Mouse (Mus musculus): ENCODE measurements around the gene Nat8f2.
"Not testable (repeated sequence)": the region's sequence is repeated elsewhere in the genome, so short reads cannot be mapped to it uniquely, and the experiment has no call there.

Gene Nat8f2

GRCm38 (mm10) chr6:85869006-85869405 lies at the start of gene Nat8f2:
Nat8f2 (minus strand) TSS chr6:85869158.
- not testable (repeated sequence) for TF ChIP-seq GATA4 (IDR thresholded peaks at IDR 0.05; ENCODE audit: insufficient replicate concordance, low read length)

GRCm38 (mm10) chr6:85916596-85916995 lies 47.6 kb upstream of the Nat8f2 start:
- TF ChIP-seq GATA4 (IDR thresholded peaks at IDR 0.05; ENCODE audit: insufficient replicate concordance, low read length), result peak; percentile 41; the same call in 1 of the 2 replicates

- peak; percentile 13; the same call in 1 of the 2 replicates for TF ChIP-seq GATA4 (IDR thresholded peaks at IDR 0.05; ENCODE audit: insufficient replicate concordance, low read length)
Observed at GRCm38 (mm10) chr6:85915539-85916513, 46.9 kb upstream of the Nat8f2 start, which contains the start of gene Nat8f1. Nat8f1 (minus strand) TSS chr6:85915687.

GRCm38 (mm10) chr6:85915141-85915538 lies 46.2 kb upstream of the Nat8f2 start:
- no peak for TF ChIP-seq GATA4 (IDR thresholded peaks at IDR 0.05; ENCODE audit: insufficient replicate concordance, low read length)

- TF ChIP-seq GATA4 (IDR thresholded peaks at IDR 0.05; ENCODE audit: insufficient replicate concordance, low read length), result no peak
Observed at GRCm38 (mm10) chr6:85911587-85911986, 42.6 kb upstream of the Nat8f2 start, which contains the start of gene Tprkb. Tprkb (plus strand) TSS chr6:85911865.

GRCm38 (mm10) chr6:85909704-85910103 lies 40.7 kb upstream of the Nat8f2 start:
- TF ChIP-seq GATA4 (IDR thresholded peaks at IDR 0.05; ENCODE audit: insufficient replicate concordance, low read length), result no peak

- no peak for TF ChIP-seq GATA4 (IDR thresholded peaks at IDR 0.05; ENCODE audit: insufficient replicate concordance, low read length)
Observed at GRCm38 (mm10) chr6:85908341-85908740, 39.4 kb upstream of the Nat8f2 start.

GRCm38 (mm10) chr6:85904642-85905061 lies 35.7 kb upstream of the Nat8f2 start, which contains the start of gene Nat8f4:
Nat8f4 (minus strand) TSS chr6:85904884.
- not testable (repeated sequence) for TF ChIP-seq GATA4 (IDR thresholded peaks at IDR 0.05; ENCODE audit: insufficient replicate concordance, low read length)

- TF ChIP-seq GATA4 (IDR thresholded peaks at IDR 0.05; ENCODE audit: insufficient replicate concordance, low read length), result no peak
Observed at GRCm38 (mm10) chr6:85902303-85902702, 33.3 kb upstream of the Nat8f2 start.

- TF ChIP-seq GATA4 (IDR thresholded peaks at IDR 0.05; ENCODE audit: insufficient replicate concordance, low read length), result no peak
Observed at GRCm38 (mm10) chr6:85888961-85889360, 20.0 kb upstream of the Nat8f2 start.

GRCm38 (mm10) chr6:85884311-85884710 lies 15.4 kb upstream of the Nat8f2 start:
- no peak for TF ChIP-seq GATA4 (IDR thresholded peaks at IDR 0.05; ENCODE audit: insufficient replicate concordance, low read length)

- TF ChIP-seq GATA4 (IDR thresholded peaks at IDR 0.05; ENCODE audit: insufficient replicate concordance, low read length), result no peak
Observed at GRCm38 (mm10) chr6:85867726-85868690, 950 bp downstream of the Nat8f2 start.

- peak; percentile 60; the same call in 1 of the 2 replicates for TF ChIP-seq GATA4 (IDR thresholded peaks at IDR 0.05; ENCODE audit: insufficient replicate concordance, low read length)
Observed at GRCm38 (mm10) chr6:85864900-85865639, 3.9 kb downstream of the Nat8f2 start.

GRCm38 (mm10) chr6:85863840-85864239 lies 5.1 kb downstream of the Nat8f2 start:
- no peak for TF ChIP-seq GATA4 (IDR thresholded peaks at IDR 0.05; ENCODE audit: insufficient replicate concordance, low read length)

All from liver, adult (tissue).